Mouse (Mus musculus) liver (tissue): Measurements from ENCODE around the gene Dhrs1.

Experiments
- DNase-seq: peaks from one replicate; pipeline ENCODE4 v3.0.0-alpha.2; 2020; ENCODE audit warnings: mixed read lengths

Gene Dhrs1

GRCm38 (mm10) chr14:55762001-55762821 is 16.7 kb upstream of the Dhrs1 start:
- peak; percentile 39 for DNase-seq

DNA sequence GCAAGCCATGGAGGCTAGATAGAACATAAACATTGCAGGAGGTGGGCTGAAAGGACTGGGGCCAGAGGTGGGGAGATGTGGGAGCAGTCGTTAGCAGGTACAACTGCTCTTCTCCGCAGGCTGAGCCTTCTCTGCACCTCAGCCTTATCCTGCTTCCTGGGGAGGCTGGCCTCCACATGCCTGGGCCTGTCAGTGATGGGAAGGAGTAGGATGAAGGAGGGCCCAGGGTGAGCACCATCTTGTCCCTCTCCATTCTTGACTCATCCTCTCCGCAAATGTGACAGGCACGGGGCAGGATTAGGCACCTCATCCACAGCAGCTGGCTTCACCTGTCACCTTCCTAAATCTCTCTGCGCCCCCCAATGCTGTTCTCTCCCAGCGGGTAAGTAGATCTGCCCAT is 15.7 kb upstream of the Dhrs1 start, which contains the start of gene Ltb4r2:
TSS of gene Ltb4r2 (plus strand) at position 266 of the 400 bp plus-strand sequence.
- no peak for DNase-seq

- DNase-seq: peak; percentile 83
Observed at GRCm38 (mm10) chr14:55760156-55760555, 14.7 kb upstream of the Dhrs1 start.

DNA sequence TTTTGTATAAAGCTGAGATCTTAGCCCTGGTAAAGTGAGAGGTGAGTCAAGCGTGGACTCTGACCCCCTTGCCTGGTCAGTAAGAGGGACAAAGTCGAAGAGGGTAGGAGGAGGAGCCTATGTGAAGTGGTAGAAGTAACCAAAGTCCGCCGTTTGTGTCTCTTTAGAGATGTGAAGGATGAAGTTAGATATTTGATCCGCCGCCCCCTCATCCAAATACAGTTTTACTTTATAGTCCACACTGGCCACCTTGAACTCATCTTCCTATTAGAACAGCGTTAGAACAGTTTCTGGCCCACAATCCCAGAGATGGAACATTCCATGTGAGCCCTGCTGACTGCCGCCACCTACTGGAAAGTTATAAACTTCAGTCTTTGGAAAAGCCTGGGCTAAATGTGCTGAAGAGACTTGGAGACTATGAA is 12.9 kb upstream of the Dhrs1 start, which contains the start of gene Cideb:
TSS of gene Cideb (minus strand) at position 96 of the 422 bp plus-strand sequence.
- DNase-seq: peak; percentile 53

- no peak for DNase-seq
Observed at GRCm38 (mm10) chr14:55757566-55757965, 12.1 kb upstream of the Dhrs1 start.

DNA sequence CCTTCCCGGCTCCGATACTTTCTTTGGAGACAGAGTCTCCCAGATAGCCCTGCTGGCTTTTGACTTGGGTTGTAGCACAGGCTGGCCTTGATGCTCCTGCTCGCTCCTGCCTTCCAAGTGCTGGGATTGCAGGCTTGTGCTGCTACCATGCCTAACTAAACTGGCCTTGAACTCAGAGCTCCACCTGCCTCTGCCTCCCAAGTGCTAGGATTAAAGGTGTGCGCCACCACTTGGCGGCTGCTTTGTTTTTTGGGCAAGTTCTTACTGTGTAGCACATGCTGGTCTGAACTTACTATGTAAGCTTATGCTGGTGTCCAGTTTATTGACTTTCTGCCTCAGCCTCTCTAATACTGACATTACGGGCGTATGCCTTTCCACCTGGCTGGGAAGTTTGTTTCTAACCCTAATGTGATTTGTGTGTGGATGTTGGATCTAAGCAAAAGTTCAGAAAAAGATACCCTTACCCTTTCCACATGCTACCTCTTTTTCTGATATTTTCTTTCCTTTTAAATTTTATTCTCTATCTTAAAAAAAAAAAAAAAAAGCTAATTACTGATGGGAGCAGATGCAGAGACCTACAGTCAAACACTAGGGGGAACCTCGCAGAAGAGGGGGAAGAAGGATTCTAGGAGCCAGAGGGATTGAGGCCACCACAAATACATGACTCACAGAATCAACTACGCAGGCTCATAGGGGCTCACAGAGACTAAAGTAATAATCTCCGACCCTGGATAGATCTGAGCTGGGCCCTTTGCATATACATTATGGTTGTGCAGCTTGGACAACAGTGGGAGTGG is 1.8 kb upstream of the Dhrs1 start:
- no peak for DNase-seq

GRCm38 (mm10) chr14:55745861-55746237 is 359 bp upstream of the Dhrs1 start:
- no peak for DNase-seq

GRCm38 (mm10) chr14:55743711-55744110 is 1.8 kb downstream of the Dhrs1 start:
- DNase-seq: peak; percentile 86

- DNase-seq: no peak
Observed at GRCm38 (mm10) chr14:55737086-55737687, 8.3 kb downstream of the Dhrs1 start.

GRCm38 (mm10) chr14:55735758-55736157 is 9.7 kb downstream of the Dhrs1 start:
- no peak for DNase-seq

DNA sequence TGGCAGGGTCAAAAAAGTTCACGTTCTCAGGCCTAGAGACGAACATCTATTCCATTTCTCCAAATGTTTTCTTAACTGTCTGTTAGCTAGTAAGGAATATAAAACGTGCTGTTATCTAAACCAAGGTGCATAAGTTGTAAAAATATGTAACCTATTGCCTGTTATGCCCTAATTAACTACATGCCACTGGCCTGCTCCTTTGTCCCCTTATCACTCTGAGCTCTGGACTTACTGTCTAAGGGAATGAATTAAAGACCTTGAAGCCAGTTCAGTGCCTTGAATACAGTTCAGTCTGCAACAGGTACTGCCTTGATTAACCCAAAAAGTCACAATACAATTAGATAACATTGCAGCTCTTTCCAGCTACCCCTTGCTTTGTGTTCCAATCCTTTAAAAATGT is 10.2 kb downstream of the Dhrs1 start:
- no peak for DNase-seq

DNA sequence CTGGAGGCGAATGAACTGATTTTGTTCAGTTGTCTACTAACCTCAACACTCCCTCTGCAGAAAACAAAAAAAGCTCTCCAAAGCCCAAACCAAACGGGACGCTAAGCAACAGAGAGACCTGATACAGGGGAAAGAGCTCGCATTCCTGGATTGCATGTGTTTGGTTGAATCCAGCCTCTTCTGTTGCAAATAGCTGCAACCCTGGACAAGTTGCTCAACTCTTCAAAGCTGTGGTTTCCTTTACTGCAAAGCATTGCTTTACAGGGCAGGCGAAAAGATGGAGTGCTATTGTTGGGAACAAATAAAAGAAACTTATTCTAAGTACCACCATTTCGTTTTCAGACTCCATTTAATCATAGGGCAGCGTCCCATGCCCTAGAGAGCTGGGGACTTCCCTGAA is 10.6 kb downstream of the Dhrs1 start:
- no peak for DNase-seq

DNA sequence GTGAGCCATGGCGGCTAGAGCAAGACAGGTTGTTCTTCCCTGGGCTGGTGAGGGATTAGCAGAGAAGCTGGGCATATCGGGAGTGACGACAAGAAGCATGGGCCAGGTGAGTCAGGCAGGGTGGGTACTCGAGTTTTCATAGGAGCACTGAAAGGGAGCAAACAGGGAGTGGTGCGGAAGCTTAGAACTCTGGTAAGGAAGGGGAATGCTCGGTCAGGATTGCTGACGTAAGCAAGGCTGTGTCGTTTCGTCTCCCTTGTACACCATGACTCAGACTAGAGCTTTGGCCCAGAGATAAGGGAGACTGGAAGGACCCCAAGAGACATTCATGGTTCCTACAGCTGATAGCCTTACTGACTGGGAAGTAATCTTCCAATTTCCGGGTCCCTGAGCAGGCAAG is 11.6 kb downstream of the Dhrs1 start:
- no peak for DNase-seq

DNA sequence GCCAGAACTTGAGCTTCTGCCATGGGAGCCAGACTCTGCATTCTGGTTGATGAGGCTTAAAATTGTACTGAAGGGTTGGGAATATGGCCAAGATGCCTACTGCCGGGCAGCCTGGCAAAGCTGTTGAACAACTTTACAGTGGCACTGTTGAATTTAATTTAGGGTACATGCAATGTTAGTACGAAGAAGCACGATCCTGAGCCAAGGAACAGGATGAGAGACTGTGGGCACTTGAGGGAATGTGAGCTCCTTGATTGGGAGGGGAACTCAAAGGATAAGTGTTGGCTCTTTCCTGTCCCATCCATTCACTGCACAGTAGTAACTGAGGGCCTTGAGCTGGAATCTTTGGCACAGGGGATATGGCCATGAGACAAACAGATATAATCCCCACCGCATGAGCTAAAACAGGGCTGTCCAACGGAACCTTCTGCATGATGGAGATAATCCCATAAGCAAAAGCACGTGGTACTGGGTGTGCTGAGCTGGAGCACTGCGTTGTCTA is 14.9 kb downstream of the Dhrs1 start:
- DNase-seq: no peak

DNA sequence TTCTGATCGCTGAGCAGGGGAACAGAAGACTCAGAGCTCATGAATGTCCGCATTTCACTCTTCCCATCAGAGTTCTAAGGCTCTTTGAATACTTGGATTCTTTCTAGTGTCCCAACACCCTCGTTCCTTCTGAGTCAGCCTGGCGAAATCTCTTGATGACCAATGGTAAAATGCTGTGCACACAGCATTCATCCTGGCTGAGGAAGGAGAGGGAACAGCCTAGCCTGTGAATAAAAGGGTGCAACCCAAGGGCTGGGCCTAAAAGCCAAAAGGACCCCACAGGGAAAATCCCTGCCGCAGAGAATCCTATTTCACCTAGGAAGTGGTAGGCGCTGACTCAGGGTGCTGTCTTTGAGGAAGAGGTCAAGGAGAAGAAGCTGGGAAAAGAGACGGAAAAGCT is 15.4 kb downstream of the Dhrs1 start:
- DNase-seq: no peak

DNA sequence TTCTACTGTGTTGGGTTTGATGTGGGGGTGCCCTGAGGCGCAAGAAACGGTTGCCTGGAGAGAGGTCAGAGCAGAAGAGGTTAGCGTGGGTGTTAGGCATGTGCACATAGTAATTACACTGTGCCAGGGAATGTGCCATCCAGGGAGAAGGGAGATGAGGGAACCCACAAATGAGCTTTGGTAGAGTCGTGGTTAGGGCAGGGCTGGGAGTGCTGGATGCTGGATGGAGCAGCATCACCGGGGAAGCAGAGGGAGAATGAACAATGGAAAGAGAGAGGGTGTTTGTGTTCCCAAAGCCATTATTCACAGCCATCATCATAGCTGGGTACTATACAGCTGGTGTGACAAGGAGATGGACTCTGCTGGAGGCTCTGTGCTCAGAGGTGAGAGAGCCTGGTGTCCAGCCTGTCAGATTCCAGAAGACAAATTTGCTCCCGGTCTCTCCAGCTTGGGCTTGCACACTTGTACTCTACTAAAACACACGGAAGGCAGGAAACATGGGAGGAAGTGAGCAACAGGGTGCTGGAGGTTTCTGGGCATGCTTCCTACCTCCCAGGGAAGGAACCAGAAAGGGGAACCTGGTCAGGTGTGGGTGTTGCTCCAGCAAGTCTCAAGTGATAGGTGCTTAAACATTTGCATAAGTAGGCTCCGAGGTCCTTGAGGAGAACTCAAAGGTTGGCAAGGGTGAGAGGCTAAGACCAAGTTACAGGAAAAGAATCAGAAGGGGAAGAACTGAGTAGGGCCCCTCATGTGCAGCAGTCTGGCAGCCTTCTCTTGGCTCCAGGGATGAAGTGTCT is 17.4 kb downstream of the Dhrs1 start:
- DNase-seq: no peak

- no peak for DNase-seq
Observed at GRCm38 (mm10) chr14:55726261-55726660, 19.2 kb downstream of the Dhrs1 start.

DNA sequence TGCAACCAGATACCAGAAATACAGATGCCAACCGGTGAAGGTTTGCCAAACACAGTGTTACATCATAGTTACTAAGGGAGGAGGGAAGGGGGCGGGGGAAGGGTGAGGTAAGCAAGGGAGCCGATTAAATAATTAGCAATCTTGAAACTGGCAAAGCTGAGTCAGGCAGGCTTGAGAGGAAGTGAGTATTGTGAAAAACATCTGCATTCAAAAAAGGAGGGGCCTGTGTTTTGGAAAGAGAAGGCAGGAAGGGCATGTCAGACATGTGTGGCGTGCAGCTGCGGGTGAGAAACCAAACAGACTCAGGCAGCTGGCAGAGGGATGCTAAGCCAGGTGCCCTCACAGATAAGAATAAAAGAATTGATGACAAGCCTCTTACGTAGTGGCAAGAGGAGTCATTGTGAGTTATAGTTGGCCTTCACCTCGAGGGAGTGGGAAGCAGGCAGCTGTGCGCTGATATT is 21.0 kb downstream of the Dhrs1 start:
- DNase-seq: peak; percentile 23

DNA sequence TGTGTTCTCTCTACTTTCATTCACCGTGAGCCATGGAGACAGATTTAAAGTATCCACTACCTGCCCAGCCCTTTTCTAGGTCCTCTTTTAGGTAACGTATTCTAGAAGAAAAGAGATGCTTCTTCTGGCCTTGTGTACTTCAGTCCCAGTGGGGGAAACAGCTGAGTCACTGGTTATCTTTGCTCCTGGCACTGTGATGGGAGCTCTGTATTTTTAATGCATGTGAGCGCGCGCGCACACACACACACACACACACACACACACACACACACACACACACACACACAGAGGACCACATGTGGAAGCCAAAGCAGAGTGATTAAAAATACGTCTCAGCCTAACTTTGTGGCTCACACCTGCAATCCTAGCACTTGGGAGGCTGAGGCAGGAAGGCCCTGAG is 22.1 kb downstream of the Dhrs1 start:
- peak; percentile 40 for DNase-seq

DNA sequence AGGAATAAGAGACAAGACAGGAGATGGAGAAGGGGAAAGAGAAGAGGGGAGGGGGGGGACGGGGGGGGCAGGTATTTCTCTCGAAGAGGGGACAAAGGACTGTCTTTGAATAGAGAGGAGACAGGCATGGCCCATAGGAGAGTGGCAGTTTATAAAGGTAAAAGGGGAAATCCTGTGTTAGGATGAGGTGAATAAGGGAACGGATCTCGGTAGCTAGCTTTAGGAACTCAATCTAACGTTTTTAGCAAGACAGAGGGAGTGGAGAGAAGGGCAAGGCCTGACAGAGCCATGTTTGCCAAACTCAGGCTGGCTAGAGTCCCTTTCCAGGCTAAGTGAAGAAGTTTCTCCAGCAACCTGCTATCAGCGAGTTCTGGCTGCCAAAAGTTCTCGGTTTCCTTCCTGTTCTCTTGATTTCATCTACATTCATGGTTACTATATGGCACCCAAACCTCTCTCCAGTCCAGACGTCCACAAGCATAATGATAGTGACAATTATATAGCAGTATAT is 23.0 kb downstream of the Dhrs1 start:
- no peak for DNase-seq

DNA sequence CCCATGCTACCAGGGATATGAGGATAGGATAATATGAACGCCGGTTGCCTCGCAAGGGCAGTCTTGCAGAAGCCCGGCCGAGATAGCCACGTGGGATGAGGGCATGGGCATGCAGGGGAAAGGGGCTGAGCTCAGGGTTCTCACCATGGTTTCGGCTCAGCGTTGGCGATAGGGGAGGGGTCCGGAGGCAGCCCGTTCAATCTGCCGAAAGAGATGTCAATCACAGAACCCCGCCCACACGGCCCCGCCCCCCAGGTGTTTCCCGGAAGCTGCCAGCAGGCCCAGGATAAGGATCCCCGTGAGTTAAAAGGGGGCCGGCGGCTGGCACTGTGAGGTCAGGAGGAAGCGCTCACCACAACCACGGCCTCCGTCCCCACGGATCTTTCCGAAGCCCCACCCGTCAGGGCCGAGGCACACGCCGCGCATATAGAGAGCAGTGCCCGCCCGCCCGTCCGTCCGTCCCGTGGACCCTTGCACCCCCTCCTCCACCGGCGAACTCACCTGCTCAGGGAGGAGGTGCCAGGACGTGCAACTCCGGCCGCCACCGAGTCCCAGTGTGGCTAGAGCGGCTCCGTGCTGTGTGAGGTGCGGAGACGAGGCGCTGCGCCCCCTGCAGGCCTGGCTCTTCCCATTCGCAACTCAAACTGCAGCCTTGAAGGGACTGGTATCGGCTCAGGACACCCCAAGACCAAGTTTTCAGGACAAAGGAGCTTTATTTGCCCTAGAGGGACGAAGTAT is 23.6 kb downstream of the Dhrs1 start, which contains the start of gene Rabggta:
TSS of gene Rabggta (minus strand) at position 564 of the 738 bp plus-strand sequence.
- peak; percentile 95 for DNase-seq
